Mouse (Mus musculus): ENCODE measurements around the gene Cerkl.

Gene Cerkl

DNA sequence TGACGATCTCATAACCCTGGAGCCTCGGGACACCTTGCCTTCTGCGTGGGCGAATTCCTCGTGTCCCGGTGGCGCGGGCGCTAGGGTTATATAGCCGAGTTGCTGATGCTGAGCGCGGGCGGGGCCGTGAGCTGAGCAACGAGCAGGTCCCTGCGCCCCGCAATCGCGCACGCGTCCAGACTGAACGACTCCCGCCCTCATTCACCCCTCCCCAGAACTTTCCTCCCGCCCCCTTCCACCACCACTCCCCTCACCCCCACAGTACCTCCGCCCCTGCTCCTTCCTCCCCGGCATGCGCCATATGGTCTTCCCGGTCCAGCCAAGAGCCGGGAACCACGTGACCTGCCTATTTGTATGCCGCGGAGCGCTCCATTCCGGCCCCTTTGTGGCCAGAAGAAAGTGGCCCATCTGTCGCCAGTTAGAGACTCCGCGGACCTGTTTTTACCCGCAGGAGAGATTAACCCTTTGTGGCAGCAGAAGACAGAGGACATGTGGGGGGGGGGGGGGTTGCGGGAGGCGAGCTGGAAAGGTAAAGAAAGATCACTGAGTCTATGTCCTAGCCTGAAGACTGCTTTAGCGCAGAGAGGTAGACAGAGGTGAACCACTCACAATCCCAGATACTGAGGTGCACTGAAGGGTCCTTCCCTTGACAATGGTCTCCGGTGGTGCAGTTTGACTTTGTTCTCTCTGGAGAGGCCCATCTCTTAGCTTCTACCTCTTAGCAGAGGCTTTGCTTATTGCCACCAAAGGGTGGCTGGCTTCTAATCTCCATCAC lies at the start of gene Cerkl, which contains the start of gene Neurod1:
Gene Cerkl (minus strand): TSS at position 211 of the 775 bp plus-strand sequence.
Gene Neurod1 (minus strand): TSS at position 177 of the 775 bp plus-strand sequence.
- no peak for DNase-seq (ENCODE audit: low spot score)

DNA sequence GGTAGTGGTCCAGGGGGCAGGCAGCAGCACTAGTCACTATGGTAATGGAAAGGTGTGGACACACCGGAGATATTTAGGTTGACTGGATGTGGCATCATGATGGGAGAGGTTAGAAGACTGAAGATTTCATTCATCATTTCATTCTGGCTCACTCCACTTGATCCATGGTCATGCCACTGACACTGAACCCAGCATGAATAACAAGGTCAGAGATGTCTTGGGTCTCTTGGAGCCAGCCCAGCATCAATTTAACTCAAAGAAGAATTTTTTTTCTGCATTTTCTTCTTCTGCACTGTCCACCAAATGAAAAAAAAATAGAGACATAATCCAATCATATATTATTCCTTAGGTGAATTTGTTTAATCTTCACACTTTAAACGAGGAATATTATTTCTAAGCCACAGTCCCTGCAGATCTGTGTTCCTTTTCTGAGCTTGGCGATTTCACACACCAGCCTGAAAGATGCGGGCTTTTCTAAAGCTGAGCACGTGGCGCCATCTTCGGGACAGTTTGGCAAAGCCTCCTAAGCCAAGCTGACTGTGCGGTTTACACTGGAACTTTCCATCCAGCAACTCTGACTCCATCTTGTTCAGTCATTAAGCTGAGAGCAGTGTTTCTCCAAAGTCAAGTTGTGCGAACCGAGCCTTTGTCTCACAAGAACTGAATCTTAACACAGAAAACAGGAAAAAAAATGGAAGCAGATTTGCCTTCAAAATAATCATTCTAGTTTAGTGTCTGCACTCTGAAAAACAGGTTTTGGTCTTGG lies 42.6 kb upstream of the Cerkl start:
- DNase-seq (ENCODE audit: low spot score) = no peak

GRCm38 (mm10) chr2:79485127-79485526 lies 28.5 kb upstream of the Cerkl start:
- no peak for DNase-seq (ENCODE audit: low spot score)

DNA sequence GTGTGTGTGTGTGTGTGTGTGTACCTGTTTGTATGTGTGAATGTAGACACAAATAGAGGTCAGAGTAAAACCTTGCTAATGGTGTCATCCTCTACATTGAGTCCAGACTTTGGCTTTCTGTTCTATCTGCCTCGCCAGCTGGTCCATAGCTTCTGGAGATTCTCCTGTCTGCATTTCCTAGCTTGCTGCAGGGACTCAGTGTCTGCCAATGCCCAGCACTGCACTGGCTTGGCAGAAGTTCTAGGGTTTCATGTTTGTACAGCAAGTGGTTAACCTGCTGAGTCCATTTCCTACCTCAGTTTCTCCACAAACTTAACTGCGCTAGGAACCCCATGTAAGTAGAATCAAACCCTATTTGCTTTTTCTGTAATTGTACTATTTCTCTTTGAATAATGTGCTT lies 25.9 kb upstream of the Cerkl start:
- DNase-seq (ENCODE audit: low spot score) = no peak

GRCm38 (mm10) chr2:79462411-79462810 lies 5.8 kb upstream of the Cerkl start:
- no peak for DNase-seq (ENCODE audit: low spot score)

- no peak for DNase-seq (ENCODE audit: low spot score)
These were observed 5.3 kb upstream of the Cerkl start for GRCm38 (mm10) chr2:79461861-79462260.

DNA sequence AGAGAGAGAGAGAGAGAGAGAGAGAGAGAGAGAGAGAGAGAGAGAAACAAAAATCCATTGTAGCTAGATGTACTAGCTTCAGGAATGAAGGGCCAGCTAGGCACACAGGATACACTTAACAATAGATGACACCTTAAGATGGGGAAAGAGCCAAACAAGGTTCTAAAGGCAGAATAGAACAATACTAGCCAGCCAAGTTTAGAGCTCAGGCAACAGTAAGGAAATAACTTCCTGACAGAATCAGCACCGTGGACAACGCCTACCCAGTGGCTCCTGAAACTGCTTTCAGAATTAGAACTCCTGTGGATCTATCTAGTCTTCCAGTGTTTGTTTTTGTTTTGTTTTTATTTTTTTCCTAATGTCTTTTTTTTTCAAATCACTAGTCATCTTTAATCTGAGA lies 4.0 kb upstream of the Cerkl start:
- DNase-seq (ENCODE audit: low spot score) = no peak

- no peak for DNase-seq (ENCODE audit: low spot score)
These were observed 3.5 kb upstream of the Cerkl start for GRCm38 (mm10) chr2:79460107-79460506.

DNA sequence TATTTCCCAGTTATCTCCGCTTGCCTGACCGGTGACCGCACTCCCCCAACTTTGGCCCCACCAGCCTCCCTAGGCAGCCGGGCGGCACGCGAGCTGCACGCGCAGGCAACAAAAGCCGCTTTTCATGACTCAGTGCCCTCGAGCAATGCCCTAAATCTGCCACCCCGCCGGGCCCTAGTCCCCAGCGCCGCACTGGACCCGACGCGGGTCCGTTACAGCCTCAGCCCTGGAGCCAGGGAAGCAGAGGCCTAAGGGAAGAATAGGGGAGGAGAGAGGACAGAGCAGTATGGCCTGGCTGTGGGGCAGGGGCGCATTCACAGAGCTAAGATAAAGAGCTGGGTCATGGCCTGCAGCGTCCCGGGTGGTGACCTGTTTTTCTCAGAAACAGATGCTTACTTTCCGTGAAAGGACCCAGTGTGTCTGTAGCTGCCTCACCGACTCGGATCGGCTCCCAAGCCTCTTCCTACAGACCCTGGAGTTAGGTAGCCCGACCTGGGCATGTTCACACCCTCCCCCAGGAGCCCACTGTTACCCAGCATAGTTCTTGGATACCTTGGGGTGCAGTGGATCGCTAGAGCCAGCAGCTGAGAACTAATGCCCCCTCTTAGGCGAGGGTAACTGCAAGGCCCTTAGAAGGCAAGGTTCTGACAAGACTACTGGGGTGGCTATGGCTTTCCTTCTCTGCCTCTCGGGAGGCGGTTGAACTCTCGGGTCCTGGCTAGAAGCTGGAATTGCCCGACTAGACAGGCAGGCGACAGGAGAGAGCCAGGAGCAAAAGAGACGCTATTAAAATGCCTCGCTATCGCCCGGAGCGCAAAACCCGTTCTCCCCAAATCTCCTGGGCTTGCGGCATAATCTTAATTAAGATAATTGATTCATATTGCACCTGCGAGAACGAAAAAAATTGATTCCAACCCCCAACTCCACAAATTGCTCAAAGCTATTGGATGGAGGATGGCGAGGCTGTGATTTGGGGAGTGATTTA lies 2.8 kb upstream of the Cerkl start:
- DNase-seq (ENCODE audit: low spot score) = no peak

DNA sequence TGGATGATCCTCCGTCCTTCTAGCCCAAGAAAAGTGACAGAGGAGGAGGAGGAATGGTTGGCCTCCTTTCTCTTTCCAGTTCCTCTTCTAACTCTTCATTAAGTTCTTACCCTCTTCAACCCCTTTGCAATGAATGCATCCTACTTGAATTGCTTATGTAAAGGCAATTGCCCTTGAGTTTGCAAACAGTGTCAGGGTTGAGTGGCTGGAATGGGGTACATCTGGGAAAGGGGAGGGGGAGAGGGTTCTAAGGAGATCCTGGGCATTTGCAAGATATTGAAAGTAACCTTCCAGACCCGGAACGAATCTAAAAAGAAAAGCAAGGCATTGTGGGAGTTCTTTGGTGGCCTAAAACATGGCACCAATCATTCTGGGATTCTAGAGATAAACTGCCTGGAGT lies 1.3 kb upstream of the Cerkl start:
- no peak for DNase-seq (ENCODE audit: low spot score)

GRCm38 (mm10) chr2:79457434-79457833 lies 849 bp upstream of the Cerkl start:
- no peak for DNase-seq (ENCODE audit: low spot score)

DNA sequence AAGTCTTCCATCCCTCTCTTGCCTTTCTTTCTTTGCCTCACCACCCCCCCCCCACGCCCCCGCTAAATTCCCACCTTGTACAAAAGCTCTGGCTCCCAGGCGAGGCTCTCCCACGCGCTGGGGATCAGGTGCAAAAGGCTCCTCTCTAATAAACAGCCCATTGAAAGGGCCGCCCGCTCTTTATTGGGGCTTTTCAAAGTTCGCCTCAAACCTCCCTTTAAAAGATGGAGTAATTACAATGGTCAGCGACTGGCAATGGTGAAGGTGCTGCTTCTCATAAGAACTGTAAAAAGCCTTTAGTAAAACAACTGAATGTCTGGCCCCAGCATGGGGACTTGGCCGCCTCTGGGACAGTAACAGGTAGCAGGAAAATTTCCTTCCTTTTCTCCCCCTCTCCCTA lies 939 bp downstream of the Cerkl start:
- DNase-seq (ENCODE audit: low spot score) = no peak

- DNase-seq (ENCODE audit: low spot score) = no peak
These were observed 1.7 kb downstream of the Cerkl start for GRCm38 (mm10) chr2:79454786-79455446.

GRCm38 (mm10) chr2:79453901-79454781 lies 2.4 kb downstream of the Cerkl start:
- no peak for DNase-seq (ENCODE audit: low spot score)

DNA sequence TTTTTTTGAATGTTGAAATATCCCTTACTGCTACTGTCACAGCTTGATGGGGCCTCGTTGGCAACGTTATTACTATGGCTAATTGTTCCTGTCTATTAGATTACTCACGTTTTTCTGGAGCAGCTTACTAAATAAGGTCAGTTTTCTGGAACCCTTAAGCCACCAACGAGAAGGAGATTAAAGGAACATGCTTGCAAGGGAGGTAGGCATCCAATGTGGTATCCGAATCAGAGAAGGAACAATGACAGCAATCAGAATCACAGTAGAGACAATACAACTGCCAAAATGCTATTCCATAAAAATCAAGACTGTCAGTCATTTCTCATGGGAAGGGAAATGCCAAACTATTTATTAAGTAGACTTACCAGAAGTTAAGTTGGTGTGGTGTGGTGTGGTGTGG lies 5.1 kb downstream of the Cerkl start:
- no peak for DNase-seq (ENCODE audit: low spot score)

DNA sequence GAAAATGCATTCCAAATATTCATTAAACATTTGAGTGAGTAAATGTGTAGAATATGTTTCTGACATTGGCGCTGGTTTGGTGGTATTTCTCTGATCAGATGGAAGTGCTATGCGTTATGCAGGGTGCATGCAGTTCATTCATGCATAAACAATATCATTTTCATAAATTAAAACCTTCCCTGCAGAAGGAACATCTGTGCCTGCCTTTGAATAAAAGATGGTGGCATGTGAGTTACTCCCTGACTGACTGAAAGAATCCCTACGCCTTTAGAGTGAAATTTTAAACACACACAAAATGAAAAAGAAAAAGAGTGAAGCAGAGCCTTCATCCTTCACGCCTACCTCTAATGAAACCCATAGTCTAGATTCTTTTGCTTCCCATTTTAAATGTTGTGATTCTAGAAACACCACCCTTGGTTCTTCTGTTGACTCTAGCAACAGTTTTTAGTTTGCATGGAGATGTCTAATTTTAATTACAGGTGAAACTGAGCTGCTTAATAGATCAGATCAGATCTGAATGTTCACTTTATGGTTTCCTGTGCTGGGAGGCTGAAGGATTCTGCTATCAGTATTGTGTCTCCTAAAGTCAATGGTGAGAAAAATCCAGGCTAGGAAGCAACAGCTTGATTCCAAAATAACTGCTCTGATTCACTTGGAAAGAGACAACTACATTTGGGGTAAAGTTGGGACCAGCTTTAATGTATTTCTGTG lies 5.7 kb downstream of the Cerkl start:
- no peak for DNase-seq (ENCODE audit: low spot score)

DNA sequence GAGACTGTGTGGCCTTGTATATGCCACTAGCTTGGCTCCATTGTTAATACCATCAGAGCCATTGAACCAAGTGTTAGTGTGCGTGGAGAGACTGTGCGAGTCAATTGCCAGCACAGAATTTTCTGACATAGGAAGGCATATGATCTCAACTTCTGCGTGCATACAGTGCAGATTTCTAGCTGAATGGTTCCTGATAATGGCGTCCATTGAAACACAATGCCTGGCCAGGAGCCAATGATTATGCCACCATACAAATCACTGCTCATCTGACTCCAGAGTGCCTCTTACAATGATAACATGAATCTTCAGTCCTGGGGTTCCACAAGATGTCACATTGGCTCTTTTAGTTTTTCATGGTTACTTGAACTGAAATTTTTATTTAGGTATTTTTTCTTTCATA lies 7.2 kb downstream of the Cerkl start:
- DNase-seq (ENCODE audit: low spot score) = no peak

DNA sequence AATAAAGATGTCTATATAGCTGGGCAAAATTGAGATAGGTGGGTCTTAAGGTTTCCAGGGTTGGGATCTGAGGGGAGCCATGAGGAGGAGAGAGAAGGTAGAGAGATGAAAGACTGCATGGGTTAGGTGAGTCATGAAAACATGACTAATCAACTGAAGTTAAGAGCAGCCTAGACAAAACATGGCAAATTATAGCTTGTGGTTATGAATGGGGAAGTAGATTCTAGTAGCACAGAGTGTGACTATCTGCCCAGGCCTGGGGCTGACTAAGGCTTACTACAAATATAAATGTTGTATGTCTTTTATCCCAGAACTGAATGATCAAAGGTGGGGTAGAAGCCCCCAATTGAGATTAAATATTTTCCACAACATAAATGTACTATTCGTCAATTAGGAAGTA lies 9.4 kb downstream of the Cerkl start:
- no peak for DNase-seq (ENCODE audit: low spot score)

GRCm38 (mm10) chr2:79443861-79444620 lies 12.5 kb downstream of the Cerkl start:
- no peak for DNase-seq (ENCODE audit: low spot score)

Measured in spleen, adult 12 weeks (tissue).